Mouse (Mus musculus): ENCODE data around the gene B4galnt1.

Gene B4galnt1

DNA sequence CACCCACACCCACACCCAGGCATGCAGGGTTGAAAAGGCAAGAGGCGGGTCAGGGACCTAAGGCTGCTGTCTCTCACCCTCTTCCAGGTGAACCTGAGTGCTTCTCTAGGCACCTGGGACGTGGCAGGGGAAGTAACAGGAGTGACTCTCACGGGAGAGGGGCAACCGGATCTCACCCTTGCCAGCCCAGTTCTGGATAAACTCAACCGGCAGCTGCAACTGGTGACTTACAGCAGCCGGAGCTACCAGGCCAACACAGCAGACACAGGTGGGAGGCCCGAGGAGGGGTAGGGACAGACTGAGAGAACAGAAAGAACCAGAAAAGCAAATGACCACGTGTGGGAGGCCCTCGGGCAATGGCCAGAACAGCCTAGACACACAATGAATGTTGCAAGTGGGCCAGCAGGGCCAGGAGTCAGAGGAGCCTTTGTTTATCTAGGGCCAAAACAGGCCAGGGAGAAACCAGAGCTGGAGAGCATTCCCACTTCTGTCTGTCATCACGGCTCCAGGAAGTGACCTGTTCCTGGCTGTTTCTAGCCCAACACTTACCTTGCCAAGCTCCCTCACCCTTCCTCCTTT, 2.7 kb downstream of the B4galnt1 start:
- no peak for DNase-seq (ENCODE audit: low read depth, low spot score)

GRCm38 (mm10) chr10:127170002-127170401, 5.0 kb downstream of the B4galnt1 start:
- no peak for DNase-seq (ENCODE audit: low read depth, low spot score)

DNA sequence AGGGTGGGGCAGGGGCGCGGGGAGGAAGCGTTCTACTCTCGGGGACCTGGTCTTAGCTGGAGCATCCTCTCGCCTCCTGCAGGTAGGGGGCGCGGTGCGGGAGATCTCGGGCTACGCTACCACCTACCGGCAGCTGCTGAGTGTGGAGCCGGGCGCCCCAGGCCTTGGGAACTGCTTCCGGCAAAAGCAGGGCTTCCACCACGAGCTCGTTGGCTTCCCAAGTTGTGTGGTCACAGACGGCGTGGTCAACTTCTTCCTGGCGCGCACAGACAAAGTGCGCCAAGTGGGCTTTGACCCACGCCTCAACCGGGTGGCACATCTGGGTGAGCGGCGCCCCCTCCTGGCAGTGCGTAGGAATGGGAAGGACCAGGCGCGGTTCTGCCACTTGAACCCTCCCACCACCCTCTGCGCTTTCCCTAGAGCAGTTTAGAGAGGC, 5.8 kb downstream of the B4galnt1 start:
- DNase-seq (ENCODE audit: low read depth, low spot score) = no peak

- no peak for DNase-seq (ENCODE audit: low read depth, low spot score)
Observed at GRCm38 (mm10) chr10:127171631-127172200, 6.7 kb downstream of the B4galnt1 start.

GRCm38 (mm10) chr10:127173148-127174065, 8.4 kb downstream of the B4galnt1 start:
- DNase-seq (ENCODE audit: low read depth, low spot score) = no peak

DNA sequence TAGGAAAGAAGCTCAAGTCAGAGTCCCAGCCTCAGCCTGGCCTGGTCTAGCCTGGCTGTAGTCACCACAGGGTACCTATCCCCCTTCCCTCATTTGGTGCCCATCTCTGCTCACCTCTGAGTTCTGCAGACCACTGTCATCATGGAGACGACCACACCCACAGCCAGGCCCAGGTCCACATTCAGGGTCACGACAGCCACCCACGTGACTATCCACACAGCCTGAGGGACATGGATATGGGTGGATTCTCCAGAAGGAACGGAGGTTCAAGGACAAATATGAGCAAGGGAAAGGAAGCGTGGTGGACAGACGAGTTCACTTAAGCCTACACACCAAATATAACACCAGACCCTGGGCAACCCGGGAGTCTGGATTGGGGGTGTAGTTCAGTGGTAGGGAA, 9.1 kb downstream of the B4galnt1 start:
- DNase-seq (ENCODE audit: low read depth, low spot score) = no peak

GRCm38 (mm10) chr10:127176228-127176627, 11.2 kb downstream of the B4galnt1 start:
- DNase-seq (ENCODE audit: low read depth, low spot score) = no peak

DNA sequence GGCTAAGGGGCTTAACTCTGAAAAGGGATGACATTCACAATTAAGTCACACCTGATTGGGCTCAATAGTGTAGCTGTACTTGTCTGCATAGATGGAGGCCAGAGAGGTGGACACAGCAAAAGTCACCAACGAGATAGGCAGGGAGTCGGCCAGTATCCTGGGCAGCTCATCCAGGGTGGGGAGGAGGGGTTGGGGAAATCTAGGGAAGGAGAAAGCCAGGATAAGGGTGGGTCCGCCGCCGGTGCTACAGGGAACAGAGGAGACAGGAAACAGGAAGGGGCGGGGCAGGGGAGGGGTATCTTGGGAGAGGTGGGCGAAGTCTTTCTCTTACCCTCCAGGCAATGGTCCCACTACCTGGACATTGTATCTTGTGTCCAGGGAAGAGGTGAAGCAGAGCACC, 11.7 kb downstream of the B4galnt1 start:
- DNase-seq (ENCODE audit: low read depth, low spot score) = no peak

- DNase-seq (ENCODE audit: low read depth, low spot score) = no peak
Observed at GRCm38 (mm10) chr10:127177235-127177634, 12.2 kb downstream of the B4galnt1 start.

DNA sequence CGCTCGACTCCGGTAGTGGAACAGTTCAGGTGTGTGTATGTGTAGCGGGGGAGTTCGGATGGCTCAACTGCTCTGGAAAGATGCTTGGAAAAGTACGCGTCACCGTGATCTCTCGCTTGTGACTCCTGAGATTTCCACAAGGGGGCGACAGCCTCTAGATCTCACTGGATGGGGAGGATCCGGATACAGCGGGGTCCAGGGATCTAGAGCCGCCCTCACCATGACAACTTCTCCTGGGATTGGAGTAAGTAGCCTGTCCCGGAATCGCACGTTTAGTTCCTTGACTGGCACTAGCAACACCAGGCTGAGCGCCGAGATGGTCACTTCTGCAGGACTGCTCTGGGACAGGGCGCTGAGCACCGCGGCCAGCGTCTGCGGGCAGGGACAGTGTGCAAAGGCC, 12.7 kb downstream of the B4galnt1 start:
- peak; percentile 64 for DNase-seq (ENCODE audit: low read depth, low spot score)

- DNase-seq (ENCODE audit: low read depth, low spot score) = no peak
Observed at GRCm38 (mm10) chr10:127178286-127179027, 13.4 kb downstream of the B4galnt1 start.

DNA sequence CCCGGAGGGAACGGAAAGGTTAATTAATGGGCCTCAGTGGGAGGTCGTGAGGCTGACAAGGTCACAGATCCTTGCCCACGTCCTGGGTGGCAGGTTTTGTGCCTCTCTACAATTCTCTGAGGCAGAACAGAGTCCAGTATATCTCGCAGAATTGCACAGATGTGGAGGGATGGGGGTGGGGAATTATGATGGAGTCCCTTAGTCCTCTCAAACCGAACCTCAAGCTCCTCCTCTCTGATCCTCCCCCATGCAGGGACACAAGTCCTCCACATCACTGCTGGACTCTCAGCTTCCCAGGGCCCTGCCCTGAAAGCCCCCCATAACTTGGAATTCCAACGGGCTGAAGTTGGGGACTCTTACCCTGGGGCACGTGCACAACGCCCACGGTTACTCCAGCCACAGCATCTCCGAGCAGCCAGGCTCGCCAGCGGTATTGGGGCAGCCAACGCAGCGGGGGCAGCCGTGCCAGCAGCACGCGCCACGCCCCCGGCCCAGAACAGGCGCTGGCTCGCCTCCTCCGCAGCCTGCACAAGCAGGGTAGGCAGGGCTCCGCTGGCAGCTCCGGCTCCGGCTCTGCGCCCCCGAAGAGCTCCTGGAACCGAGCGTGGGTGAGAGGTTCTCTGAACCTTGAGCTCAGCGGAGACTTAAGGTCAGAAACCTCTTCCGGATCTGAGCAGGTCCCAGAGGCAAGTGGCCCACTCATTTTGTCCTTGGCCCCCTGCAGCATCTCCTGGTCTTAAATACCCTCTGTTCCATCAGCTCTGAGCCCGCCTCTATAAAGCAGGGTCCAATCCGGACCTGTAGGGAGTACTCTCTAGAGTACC, 15.1 kb downstream of the B4galnt1 start, which contains the start of gene Slc26a10:
Slc26a10 (minus strand) TSS at position 775 of the 824 bp plus-strand sequence.
- DNase-seq (ENCODE audit: low read depth, low spot score) = no peak

- no peak for DNase-seq (ENCODE audit: low read depth, low spot score)
Observed at GRCm38 (mm10) chr10:127180695-127181047, 15.6 kb downstream of the B4galnt1 start.

DNA sequence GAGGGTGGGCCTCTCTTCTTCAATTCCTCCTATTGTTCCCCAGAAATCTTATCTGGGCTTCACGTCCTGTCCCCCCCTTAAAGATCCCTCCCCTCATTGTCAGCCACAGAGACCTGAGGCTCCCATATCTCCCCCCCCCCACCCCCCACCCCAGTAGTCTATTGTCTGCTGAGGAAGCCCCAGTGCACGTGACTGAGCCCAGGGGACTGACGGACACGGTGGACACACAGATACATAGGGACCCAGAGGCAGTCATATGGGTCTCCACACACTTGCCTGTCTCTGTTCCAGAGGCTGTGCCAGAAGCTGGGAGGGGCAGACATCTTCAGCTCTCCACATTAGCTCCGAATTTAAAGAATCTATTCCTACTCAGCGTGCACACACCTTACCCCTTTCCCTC, 16.5 kb downstream of the B4galnt1 start:
- DNase-seq (ENCODE audit: low read depth, low spot score) = no peak

DNA sequence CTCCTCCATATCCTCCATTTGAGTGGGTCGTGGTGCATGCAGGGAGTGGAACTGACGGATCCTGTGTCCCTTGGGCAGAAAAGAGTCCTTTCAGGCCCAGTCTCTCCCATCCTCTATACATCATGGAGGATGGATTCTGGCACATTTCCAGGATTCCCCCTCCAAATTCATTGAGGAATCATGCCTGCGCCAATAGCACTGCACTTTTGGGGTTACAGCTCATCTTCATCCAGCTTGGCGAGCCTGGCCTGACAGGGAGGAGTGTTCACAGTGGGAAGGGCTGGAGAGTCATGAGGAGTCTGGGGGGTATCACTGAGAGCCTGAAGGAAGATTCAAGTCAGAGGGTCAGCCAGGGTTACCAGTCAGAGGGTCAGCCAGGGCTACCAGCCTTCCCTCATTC, 17.6 kb downstream of the B4galnt1 start:
- no peak for DNase-seq (ENCODE audit: low read depth, low spot score)

GRCm38 (mm10) chr10:127183759-127184158, 18.7 kb downstream of the B4galnt1 start:
- DNase-seq (ENCODE audit: low read depth, low spot score) = no peak

DNA sequence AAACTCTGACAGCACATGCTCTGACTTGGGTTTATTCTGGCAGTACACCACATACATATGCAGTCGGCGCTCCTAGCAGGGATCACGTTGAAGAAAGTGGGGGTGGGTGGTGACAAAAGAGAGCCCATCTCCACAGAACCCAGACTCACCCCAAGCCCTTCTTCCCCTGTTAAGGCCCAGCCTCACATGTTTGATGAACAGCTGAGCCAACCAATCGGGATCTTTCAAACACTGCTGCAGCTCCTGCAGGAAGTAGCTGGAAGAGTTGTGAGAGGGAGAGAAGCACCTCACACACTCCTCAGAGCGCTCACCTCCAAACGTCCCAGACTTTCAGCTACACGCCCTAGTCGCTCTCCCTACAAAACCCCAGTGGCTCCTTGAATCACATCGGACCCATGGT, 20.1 kb downstream of the B4galnt1 start:
- DNase-seq (ENCODE audit: low read depth, low spot score) = no peak

GRCm38 (mm10) chr10:127185506-127185905, 20.5 kb downstream of the B4galnt1 start:
- DNase-seq (ENCODE audit: low read depth, low spot score) = no peak

DNA sequence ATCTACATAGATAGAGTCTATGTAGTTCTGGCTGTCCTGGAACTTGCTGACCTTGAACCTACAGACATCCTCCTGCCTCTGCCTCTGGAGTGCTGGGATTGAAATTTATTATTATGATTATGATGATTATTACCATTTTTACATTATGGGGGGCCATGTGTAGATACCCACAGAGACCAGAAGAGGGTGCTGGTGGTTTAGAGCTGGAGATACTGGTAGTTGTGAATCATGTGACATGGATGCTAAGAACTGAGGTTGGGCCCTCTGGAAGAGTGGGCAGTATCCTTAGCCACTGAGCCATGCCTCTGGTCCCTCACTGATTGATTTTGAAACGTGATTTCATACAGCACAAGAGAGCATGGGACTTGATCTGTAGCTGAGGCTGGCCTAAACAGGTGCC, 21.4 kb downstream of the B4galnt1 start:
- no peak for DNase-seq (ENCODE audit: low read depth, low spot score)

DNA sequence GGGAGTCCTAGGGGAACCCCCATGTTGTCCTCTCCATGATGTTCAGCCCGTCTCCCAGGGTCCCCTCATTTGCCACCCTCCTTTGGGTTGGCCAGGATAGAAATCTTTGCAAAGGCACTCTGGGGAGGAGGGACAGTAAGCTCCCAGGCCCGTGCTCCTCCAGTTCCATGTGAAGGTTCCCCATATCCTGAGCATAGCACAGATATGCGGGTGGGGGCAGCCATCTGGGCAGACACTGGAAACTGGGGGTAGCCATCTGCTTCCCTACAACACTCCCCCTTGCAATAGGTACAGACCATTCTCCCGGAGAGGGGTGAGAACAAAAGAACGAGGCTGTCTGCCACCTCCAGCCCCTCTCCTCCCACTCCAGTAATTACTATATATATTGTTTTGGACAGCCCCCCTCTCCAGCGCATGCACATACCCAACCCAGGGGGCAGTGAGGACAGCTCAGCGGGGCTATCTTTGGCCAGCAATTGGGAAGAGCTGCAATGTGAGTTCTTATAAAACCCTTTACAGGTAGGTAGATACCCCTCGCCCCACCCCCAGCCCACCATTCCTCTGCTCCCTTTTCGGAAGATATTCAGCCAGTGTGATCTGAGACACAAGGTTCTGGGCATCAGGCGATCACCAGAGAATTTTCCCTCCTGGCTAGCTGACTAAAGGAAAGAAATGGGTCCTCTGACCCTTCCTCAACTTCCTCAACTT, 22.5 kb downstream of the B4galnt1 start:
- DNase-seq (ENCODE audit: low read depth, low spot score) = no peak

- no peak for DNase-seq (ENCODE audit: low read depth, low spot score)
Observed at GRCm38 (mm10) chr10:127188079-127188453, 23.0 kb downstream of the B4galnt1 start.

Data from c-Kit-negative CD71-positive TER-119-positive erythroid progenitor cells, embryonic 14.5 days (primary cell).